Mouse (Mus musculus) embryonic facial prominence, embryonic 12.5 days (tissue): ENCODE data around the gene Rrnad1. TPM values are rescaled to one million over a fixed set of nuclear protein-coding genes. Genes with fewer than 3 reads are reported as not detected.

Source experiments
- ATAC-seq: fragments of 200-750 bp; cut with Nextera tagmentation; 2 replicates; pipeline ENCODE4 v1.8.0; 2017; ENCODE audit not compliant: insufficient number of reproducible peaks, insufficient read depth, low FRiP score, low TSS enrichment
- H3K27ac ChIP-seq: fragments of 300-500 bp; sonication (generic); 2 replicates; pipeline ENCODE4 v1.5.1; 2016; ENCODE audit warnings: mild to moderate bottlenecking
- H3K27me3 ChIP-seq: fragments of 300-500 bp; sonication (generic); 2 replicates; pipeline ENCODE4 v1.6.1; 2016; ENCODE audit warnings: mild to moderate bottlenecking, moderate library complexity
- H3K36me3 ChIP-seq: fragments of 300-500 bp; sonication (generic); 2 replicates; pipeline ENCODE4 v1.6.1; 2016; ENCODE audit warnings: mild to moderate bottlenecking
- H3K4me1 ChIP-seq: fragments of 300-500 bp; sonication (generic); 2 replicates; pipeline ENCODE4 v1.6.1; 2016
- H3K4me2 ChIP-seq: fragments of 300-500 bp; sonication (generic); replicated peaks from 2 replicates; pipeline ENCODE4 v1.6.1; 2016; ENCODE audit warnings: mild to moderate bottlenecking, moderate library complexity
- H3K4me3 ChIP-seq: fragments of 300-500 bp; sonication (generic); 2 replicates; pipeline ENCODE4 v1.5.1; 2016; ENCODE audit warnings: mild to moderate bottlenecking
- H3K9ac ChIP-seq: fragments of 300-500 bp; sonication (generic); 2 replicates; pipeline ENCODE4 v1.6.1; 2016; ENCODE audit warnings: mild to moderate bottlenecking, moderate library complexity
- H3K9me3 ChIP-seq: fragments of 300-500 bp; sonication (generic); 2 replicates; pipeline ENCODE4 v1.6.1; 2016; ENCODE audit warnings: mild to moderate bottlenecking, moderate library complexity
- WGBS: fragments of 180-500 bp; shearing (Covaris S2); methylation state at CpG from one replicate; pipeline ENCODE4 v1.1.7; 2016; 5-methylcytosine and 5-hydroxymethylcytosine counted together
- polyA plus RNA-seq: library from polyadenylated mRNA; unstranded; fragments of >200 nt; fragmentation: Nextera tagmentation; extraction: Ambion mirVana; gene quantifications from 2 replicates; pipeline ENCODE4 v1.2.1, GENCODE M21; 2016

The Rrnad1 gene
- polyA plus RNA-seq, 1 experiment from 2014 or later: 23.2 TPM

DNA sequence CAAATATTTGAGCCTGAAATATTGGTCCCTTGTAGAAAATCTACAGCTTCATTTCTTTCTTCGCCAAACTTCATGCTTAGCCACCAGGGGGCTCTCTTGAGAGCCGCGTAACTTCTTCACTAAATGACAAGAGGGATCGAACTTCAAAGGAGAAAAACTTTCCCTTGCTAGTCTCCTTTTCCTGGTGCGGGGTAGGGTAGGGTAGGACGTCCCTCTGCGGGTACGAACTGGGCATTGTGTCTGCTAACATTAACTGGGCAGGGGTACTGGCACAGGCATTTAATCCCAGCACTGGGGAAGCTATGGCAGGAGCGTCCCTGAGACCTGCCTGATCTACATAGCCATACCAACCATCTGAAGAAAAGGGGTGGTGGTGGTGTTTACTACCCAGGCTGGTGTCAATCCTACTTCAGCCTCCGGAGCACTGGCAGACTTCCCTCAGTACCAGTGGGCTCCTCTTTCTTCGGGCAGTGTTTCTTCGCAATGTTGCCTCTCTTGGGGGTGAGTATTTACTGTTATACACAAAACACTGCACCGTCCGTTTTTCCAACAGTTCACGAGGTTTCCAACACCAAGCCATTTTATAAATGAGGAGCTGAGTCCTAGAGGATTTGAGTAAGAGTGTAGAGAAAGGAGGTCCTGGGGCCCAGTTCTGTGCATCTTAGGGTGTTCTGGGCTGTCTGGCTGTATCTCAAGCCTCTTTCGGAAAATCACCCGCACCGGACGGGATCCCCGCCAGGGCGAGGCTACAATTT is 39.8 kb upstream of the Rrnad1 start:
- H3K27me3 ChIP-seq: peaks cover 16% of the 10 kb centered on the region; the same call in 1 of the 2 replicates
- H3K9me3 ChIP-seq: no peaks in the 10 kb centered on the region
- no peaks in the 10 kb centered on the region for H3K36me3 ChIP-seq
- peak overlapping the region; percentile 96 for H3K4me2 ChIP-seq
- peak overlapping the region; percentile 53 for H3K4me3 ChIP-seq
- under 1% methylated on average over 21 of the region's 21 CpGs for whole genome bisulfite sequencing
- peak; percentile 8; the same call in 1 of the 2 replicates for ATAC-seq
- peak overlapping the region; percentile 71; the same call in 1 of the 2 replicates for H3K9ac ChIP-seq
- H3K27ac ChIP-seq: 0 out of 2 replicates have a peak overlapping the region, but pooled peaks have one; percentile 12
- H3K4me1 ChIP-seq: peaks cover 47% of the 10 kb centered on the region

DNA sequence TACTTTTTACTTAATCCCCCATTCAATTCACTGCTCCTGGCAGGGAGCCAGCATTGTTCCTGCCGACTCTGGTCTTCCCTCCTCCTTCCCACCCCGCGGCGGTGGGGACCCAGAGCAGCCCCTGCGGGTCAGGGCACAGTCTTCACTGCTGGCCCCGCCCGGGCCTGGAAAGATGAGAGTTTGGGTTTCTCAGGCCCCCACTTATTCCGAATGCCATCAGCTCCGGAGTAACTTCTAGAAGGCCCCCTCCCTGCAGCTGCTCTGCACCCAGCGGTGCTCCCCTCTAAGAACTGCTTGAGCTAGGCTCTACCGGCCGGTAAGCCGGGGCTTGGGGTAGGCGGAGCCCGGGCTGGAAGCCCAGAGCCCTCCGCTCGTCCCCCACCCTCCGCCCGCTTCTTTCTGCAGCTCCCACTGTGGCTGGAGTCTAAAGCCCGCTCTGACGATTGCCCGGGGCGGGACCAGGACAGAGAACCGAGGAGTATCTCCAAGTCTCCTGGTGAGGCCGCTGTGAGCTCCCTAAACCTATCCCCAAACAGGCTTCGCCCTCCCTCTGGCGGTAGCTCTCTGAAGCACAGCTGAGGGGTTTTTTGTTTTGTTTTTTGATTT is 30.2 kb upstream of the Rrnad1 start:
- peak; percentile 98 for ATAC-seq
- H3K9ac ChIP-seq: peak overlapping the region; percentile 57
- peak overlapping the region; percentile 98 for H3K27ac ChIP-seq
- H3K36me3 ChIP-seq: no peaks in the 10 kb centered on the region
- peak overlapping the region; percentile 38 for H3K4me3 ChIP-seq
- under 1% methylated on average over 27 of the region's 27 CpGs for WGBS
- H3K4me2 ChIP-seq: peak overlapping the region; percentile 55
- H3K9me3 ChIP-seq: no peaks in the 10 kb centered on the region
- peaks cover 27% of the 10 kb centered on the region; the same call in 1 of the 2 replicates for H3K4me1 ChIP-seq
- H3K27me3 ChIP-seq: no peaks in the 10 kb centered on the region

DNA sequence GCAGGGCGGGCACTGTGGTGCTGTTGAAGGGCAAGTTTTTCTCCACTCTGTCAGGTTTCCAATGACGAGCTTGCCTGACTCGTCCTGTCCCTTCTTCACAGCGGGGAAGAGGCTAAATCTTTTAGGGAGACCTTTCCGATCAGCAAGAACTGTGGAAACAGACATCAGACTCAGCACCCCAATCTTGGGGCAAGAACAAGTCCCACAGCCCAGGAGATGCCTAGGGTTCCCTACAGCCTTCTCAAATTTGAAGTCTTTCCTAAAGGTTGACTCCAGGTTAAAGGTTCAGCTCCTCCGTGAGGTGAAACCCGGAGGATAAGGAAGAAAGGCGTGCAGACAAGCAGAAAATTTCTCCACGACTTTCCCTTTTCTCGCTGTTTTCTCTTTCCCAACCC is 29.7 kb upstream of the Rrnad1 start:
- no peaks in the 10 kb centered on the region for H3K9me3 ChIP-seq
- peak overlapping the region; percentile 38 for H3K4me3 ChIP-seq
- WGBS: 6% methylated on average over 10 of the region's 10 CpGs
- H3K27me3 ChIP-seq: no peaks in the 10 kb centered on the region
- H3K9ac ChIP-seq: peak overlapping the region; percentile 57
- H3K4me1 ChIP-seq: peaks cover 27% of the 10 kb centered on the region; the same call in 1 of the 2 replicates
- H3K36me3 ChIP-seq: no peaks in the 10 kb centered on the region
- no peak for ATAC-seq
- peak overlapping the region; percentile 98 for H3K27ac ChIP-seq
- peak overlapping the region; percentile 55 for H3K4me2 ChIP-seq

DNA sequence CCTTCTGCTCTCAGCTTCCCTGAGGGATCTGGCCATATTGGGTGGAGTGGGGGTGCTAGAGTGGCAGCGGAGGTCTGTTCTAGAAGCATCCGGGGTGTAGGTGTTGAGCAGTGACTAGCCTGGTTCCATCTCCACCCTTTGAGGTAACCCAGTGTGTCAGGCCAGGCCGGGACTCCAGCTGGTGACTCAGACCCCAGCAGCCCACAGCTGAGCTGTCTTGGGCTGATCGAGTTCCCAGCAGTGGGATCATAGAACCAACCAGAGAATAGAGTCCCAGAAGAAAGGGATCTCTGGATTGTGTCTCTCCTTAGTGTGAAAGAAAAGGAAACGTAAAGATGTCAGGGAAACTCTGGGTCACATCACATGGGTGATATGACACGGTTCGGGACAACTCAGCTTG is 28.9 kb upstream of the Rrnad1 start:
- Histone ChIP-seq H3K4me3 (no peak overlapping the region), H3K27ac (peak overlapping the region; percentile 98), H3K4me1 (peaks cover 27% of the 10 kb centered on the region; the same call in 1 of the 2 replicates), H3K9me3 (no peaks in the 10 kb centered on the region), H3K9ac (0 out of 2 replicates have a peak overlapping the region, but pooled peaks have one; percentile 57), H3K36me3 (peaks cover 5% of the 10 kb centered on the region; the same call in 1 of the 2 replicates), H3K27me3 (no peaks in the 10 kb centered on the region), H3K4me2 (peak overlapping the region; percentile 55; the same call in 1 of the 2 replicates)
- no peak for ATAC-seq
- 62% methylated on average over 7 of the region's 7 CpGs for WGBS

DNA sequence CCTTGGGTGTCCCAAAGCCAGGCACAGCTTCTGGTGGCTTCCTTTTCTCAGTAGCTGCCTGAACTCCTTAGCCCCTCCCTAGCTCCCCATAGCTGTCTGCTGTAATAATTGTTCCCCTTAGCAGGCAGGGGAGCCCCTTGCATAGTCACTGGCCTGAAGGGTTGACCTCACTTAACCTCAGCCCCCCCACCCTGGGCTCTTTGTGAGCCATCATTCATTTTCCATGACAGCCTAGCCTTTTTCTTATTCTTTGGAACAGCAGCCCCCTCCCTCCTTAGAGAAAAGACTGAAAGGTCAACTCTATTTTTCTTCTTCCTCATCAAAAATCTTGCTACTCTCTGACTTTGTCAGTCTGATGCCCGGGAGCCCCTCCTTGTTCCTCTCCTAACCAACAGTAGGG is 28.4 kb upstream of the Rrnad1 start:
- no peaks in the 10 kb centered on the region for H3K9me3 ChIP-seq
- H3K4me3 ChIP-seq: no peak overlapping the region
- H3K9ac ChIP-seq: no peak overlapping the region
- WGBS: 36% methylated on average over 1 of the region's 1 CpGs
- H3K36me3 ChIP-seq: peaks cover 9% of the 10 kb centered on the region
- no peak for ATAC-seq
- no peak overlapping the region for H3K4me2 ChIP-seq
- H3K4me1 ChIP-seq: peaks cover 27% of the 10 kb centered on the region; the same call in 1 of the 2 replicates
- peak overlapping the region; percentile 98 for H3K27ac ChIP-seq
- H3K27me3 ChIP-seq: no peaks in the 10 kb centered on the region

DNA sequence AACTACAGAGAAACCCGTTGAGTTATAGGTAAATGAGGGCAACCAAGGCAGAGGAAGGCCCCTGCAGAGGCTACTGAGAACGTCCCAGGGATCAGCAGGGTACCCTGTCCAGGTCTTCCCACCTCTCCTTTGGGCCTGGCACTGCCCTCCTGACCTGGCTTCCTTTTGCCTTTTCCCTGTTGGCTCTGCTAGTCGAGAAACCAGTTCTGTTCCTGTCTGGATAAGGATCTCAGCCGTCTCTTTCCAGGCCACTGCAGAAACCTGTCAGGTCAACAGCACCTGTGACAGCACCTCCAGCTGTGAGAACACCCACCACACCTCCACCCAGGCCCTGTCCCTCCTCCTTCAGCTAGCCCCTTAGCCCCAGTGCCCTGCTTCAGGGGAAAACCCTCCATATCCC is 28.0 kb upstream of the Rrnad1 start:
- Histone ChIP-seq H3K4me2 (no peak overlapping the region), H3K9ac (no peak overlapping the region), H3K9me3 (no peaks in the 10 kb centered on the region), H3K4me1 (peaks cover 27% of the 10 kb centered on the region; the same call in 1 of the 2 replicates), H3K4me3 (no peak overlapping the region), H3K36me3 (peaks cover 14% of the 10 kb centered on the region), H3K27me3 (no peaks in the 10 kb centered on the region), H3K27ac (peak overlapping the region; percentile 98; the same call in 1 of the 2 replicates)
- WGBS: 9% methylated on average over 4 of the region's 4 CpGs
- ATAC-seq: no peak

DNA sequence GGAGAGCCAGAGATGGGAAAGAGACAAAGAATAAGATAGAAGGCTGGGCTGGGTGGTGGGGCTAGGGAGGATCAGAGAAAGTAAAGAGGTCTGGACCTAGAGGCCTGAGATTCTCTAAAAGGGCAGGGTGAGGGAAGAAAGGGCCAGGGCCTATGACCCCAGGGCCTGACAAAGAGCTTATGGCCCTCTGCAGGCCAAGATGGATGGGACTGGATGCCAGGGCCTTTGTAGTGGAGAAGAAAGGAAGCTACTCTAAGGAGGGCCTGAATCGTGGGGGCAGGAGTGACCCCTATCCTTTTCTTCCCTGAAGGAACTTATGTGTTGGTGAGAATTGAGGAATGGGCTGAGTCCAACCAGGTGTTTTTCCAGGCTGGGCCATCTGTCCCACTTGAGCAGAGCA is 27.5 kb upstream of the Rrnad1 start:
- no peak for ATAC-seq
- WGBS: 0% methylated on average over 1 of the region's 1 CpGs
- no peak overlapping the region for H3K4me2 ChIP-seq
- no peak overlapping the region for H3K4me3 ChIP-seq
- H3K27ac ChIP-seq: peak overlapping the region; percentile 8; the same call in 1 of the 2 replicates
- H3K27me3 ChIP-seq: no peaks in the 10 kb centered on the region
- H3K9me3 ChIP-seq: no peaks in the 10 kb centered on the region
- peaks cover 27% of the 10 kb centered on the region; the same call in 1 of the 2 replicates for H3K4me1 ChIP-seq
- peaks cover 18% of the 10 kb centered on the region for H3K36me3 ChIP-seq
- no peak overlapping the region for H3K9ac ChIP-seq

DNA sequence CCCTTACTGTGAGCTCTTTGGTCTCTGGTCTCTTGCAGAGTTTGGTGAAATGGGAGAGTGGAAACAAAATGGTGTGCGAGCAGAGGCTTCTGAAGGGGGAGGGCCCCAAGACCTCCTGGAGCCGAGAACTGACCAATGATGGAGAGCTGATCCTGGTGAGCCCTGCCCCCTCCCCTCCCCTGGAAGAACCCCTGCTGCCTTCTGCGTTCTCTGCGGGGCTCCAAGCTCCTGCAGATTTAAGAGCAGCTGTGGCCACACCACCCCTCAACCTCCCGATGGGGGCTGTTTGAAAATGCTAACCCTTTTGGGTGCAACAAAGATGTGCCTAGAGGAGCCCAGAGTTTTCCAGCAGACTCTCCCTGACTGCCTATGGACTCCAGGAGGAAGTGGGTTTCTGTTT is 21.9 kb upstream of the Rrnad1 start:
- Histone ChIP-seq H3K27ac (peak overlapping the region; percentile 69), H3K36me3 (peaks cover 24% of the 10 kb centered on the region), H3K9ac (peak overlapping the region; percentile 37; the same call in 1 of the 2 replicates), H3K4me2 (peak overlapping the region; percentile 74), H3K4me1 (peaks cover 45% of the 10 kb centered on the region), H3K27me3 (no peaks in the 10 kb centered on the region), H3K4me3 (peak overlapping the region; percentile 56), H3K9me3 (no peaks in the 10 kb centered on the region)
- no peak for ATAC-seq
- WGBS: 2% methylated on average over 5 of the region's 5 CpGs

DNA sequence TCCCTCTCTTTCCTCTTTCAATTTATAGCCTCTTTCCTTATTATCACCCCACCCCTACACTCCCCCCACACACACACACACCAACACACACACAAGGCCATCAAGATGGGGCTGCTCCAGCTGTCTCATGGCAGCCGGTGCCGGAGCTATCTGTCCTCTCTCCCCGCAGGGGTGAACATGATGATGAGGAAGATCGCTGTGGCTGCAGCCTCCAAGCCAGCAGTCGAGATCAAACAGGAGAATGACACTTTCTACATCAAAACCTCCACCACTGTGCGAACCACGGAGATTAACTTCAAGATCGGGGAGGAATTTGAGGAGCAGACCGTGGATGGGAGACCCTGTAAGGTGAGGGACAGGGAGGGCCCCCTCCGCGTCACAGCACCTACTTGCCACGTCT is 21.4 kb upstream of the Rrnad1 start:
- H3K4me1 ChIP-seq: peaks cover 50% of the 10 kb centered on the region
- no peaks in the 10 kb centered on the region for H3K9me3 ChIP-seq
- H3K9ac ChIP-seq: peak overlapping the region; percentile 37; the same call in 1 of the 2 replicates
- H3K36me3 ChIP-seq: peaks cover 24% of the 10 kb centered on the region
- ATAC-seq: no peak
- H3K4me2 ChIP-seq: peak overlapping the region; percentile 74
- peak overlapping the region; percentile 56 for H3K4me3 ChIP-seq
- no peaks in the 10 kb centered on the region for H3K27me3 ChIP-seq
- 24% methylated on average over 12 of the region's 12 CpGs for WGBS
- peak overlapping the region; percentile 69 for H3K27ac ChIP-seq

DNA sequence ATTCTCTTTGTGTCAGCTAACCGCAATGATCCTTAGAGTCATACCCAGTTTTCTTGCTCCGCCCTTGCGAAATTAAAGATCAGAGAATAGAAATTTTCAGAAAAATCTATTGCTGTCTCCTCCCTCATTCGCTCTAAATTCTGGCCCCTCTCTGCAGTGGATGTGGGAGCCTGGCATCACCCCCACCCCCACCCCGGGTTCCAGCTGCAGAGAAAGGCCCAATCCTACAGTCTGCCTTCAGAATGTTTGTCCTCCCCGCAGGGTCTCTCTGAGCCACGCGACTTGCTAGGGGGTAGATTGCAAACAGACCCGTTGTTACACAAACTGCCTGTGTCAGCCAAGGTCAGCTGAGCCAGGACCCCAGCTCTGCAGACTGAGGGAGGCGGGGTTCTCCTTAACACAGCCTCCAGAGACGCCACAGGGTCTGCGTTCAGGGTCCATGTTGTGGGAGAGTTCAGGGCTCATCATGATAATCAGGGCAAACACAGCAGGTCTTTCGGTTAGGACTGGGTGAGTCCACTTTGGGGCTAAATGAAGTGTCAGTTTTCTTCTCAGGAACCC is 19.5 kb upstream of the Rrnad1 start:
- 0 out of 2 replicates have a peak, but pooled peaks have one; percentile 6 for ATAC-seq
- Histone ChIP-seq H3K9ac (peak overlapping the region; percentile 69), H3K4me3 (peak overlapping the region; percentile 56)

DNA sequence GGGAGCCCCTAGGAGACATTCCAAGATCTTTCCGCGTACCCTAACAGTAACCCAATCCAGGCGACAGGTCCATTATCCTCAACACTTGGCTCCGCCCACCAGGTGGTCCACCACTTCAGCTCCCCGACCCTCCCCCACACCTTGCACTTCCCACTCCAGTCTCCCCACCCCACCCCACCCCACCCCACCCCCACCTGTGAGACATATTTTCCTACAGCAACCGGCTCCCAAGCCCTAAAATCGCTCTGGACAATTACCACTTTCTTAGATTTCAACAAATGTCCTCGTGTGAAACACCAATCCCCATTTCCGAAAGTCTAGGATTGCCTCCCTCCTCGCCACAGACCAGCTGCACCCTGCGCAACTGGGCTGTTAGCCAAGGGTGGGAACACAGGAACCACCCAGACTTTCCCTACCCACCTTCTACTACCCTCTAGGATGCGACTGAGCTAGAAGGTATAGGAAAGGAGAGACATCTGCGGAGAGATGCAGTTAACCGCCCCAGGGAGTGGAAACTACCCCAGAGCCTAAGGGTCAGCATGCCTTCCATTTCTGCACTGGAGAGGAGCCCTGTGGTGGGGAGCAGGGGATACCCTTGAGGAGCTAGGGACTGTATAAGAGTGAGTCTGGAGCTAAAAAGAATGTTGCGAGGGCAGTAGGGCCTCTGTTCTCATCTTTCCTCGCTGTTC is 18.9 kb upstream of the Rrnad1 start:
- ATAC-seq: 0 out of 2 replicates have a peak, but pooled peaks have one; percentile 19
- Histone ChIP-seq H3K4me2 (peak overlapping the region; percentile 74), H3K9me3 (no peaks in the 10 kb centered on the region), H3K4me3 (peak overlapping the region; percentile 56), H3K4me1 (peaks cover 76% of the 10 kb centered on the region), H3K27ac (peak overlapping the region; percentile 97), H3K36me3 (peaks cover 21% of the 10 kb centered on the region), H3K9ac (peak overlapping the region; percentile 69), H3K27me3 (no peaks in the 10 kb centered on the region)
- WGBS: 1% methylated on average over 16 of the region's 16 CpGs

More for the DNA sequence above, 19.5 kb upstream of the Rrnad1 start:
- H3K36me3 ChIP-seq: peaks cover 24% of the 10 kb centered on the region
- 2% methylated on average over 13 of the region's 13 CpGs for whole genome bisulfite sequencing
- peaks cover 69% of the 10 kb centered on the region for H3K4me1 ChIP-seq
- H3K9me3 ChIP-seq: no peaks in the 10 kb centered on the region
- H3K27ac ChIP-seq: peak overlapping the region; percentile 97
- no peaks in the 10 kb centered on the region for H3K27me3 ChIP-seq
- peak overlapping the region; percentile 74 for H3K4me2 ChIP-seq
